Mouse (Mus musculus) liver, adult 2 months (tissue): ENCODE data around the gene Ptprm.

Source experiments
- CTCF ChIP-seq: fragments of 200-500 bp; IDR thresholded peaks from 2 replicates; pipeline ENCODE4 v1.5.1; 2011; ENCODE audit warnings: low read depth, low read length, control low read depth
- POLR2A ChIP-seq: fragments of 200-500 bp; IDR thresholded peaks from 2 replicates; pipeline ENCODE4 v1.6.1; 2011; ENCODE audit warnings: low read length, control low read depth; ENCODE audit not compliant: insufficient read depth; ENCODE audit errors: extremely low read depth

- no peak for TF ChIP-seq CTCF
- no peak for TF ChIP-seq POLR2A
These were observed 48.0 kb downstream of the Ptprm start for GRCm38 (mm10) chr17:67306066-67306845.
